Mouse (Mus musculus) gastrocnemius, postnatal 14 days (tissue): ENCODE measurements around the gene H2-Ke6. TPM values are rescaled to one million over a fixed set of nuclear protein-coding genes. Genes with fewer than 3 reads are reported as not detected.
A peak's percentile ranks its signal among the peaks of the same experiment; 100 is the strongest.

ENCODE experiments used
- DNase-seq: peaks from one replicate; pipeline ENCODE4 v3.0.0; 2021; ENCODE audit warnings: mixed read lengths
- intact Hi-C: fragments of 180-260 bp; cut with DNase I; formaldehyde crosslinking; loops from one replicate; pipeline ENCODE4 v1.15.1; 2025; ENCODE audit warnings: low total_unique reads
- long read RNA-seq, 2 experiments: library from polyadenylated mRNA; stranded (forward); transcript quantifications; one replicate each; pipeline ENCODE4 v2.0.0; 2021
- total RNA-seq, 2 experiments: library from RNA; stranded (reverse); gene quantifications; 2 replicates each; pipeline ENCODE4 v1.2.3; 2021

Gene H2-Ke6
- 10 to 100 TPM; 50.1 to 51.3 TPM for total RNA-seq
- long read RNA-seq, experiment 1, transcript H2-Ke6-201 (9 exons, 965 nt) = major isoform, 17 of 26 reads
- long read RNA-seq, experiment 1, partial matches to known transcripts = 2 of 26 reads
- long read RNA-seq, experiment 1, other reads (novel, unspliced or antisense) = 5 of 26 reads
- long read RNA-seq, experiment 2, transcript H2-Ke6-201 (9 exons, 965 nt) = major isoform, 23 of 36 reads
- long read RNA-seq, experiment 2, partial matches to known transcripts = 3 of 36 reads
- long read RNA-seq, experiment 2, other reads (novel, unspliced or antisense) = 7 of 36 reads

DNA sequence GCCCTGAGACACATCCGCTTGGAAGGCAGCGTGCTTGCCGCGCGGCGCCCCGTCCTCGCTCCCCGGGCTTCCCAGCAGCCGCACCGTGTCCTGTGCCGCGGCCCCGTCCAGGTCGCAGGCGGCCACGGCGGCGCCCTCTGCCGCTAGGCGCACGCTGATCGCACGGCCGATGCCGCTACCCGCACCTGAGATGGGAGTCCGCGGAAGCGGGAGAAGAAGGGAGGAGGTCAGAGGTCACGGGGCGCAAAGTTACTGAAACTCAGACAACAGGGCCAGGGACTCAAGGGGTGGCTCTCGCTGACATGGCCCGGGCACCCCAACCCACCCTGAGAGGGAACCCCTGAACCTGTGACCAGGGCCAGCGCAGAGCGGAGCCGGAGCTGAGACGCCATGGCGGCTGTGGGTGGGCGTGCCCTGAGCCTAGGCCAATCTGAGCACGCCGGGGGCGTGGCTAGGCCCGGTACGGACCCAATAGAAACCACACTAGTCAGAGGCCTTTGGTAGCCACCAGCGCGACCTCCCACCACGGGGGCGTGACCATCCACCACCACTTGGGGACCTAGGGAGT lies at the start of gene H2-Ke6:
Gene H2-Ke6 (minus strand): TSS at position 405 of the 568 bp plus-strand sequence.
- intact Hi-C loops = no loop called here
- peak; percentile 94 for DNase-seq

DNA sequence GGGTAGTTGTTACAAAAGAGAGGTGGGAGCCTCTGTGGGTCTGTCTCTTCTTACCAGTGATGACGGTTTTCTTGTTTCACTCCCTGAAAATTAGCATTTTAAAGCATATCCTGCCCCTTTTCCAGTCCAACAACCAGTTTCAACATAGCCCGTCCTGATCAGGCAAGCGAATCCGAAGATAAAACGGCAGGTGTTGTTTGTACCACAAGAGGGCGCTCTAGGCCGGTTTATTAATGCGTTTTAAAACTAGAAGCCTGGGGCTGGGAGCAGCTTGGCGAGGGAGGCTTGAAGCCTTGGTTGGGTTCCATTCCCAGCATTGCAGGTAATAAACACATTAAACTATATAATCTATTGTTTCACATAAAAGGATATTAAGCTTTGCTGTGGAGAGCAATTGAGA lies 49.7 kb upstream of the H2-Ke6 start:
- intact Hi-C loops = loop anchor here (5.0 to 10.0 kb wide), 3 partner anchors 40 to 167 kb away; partner anchors contain the start of gene Col11a2
- peak; percentile 65 for DNase-seq

DNA sequence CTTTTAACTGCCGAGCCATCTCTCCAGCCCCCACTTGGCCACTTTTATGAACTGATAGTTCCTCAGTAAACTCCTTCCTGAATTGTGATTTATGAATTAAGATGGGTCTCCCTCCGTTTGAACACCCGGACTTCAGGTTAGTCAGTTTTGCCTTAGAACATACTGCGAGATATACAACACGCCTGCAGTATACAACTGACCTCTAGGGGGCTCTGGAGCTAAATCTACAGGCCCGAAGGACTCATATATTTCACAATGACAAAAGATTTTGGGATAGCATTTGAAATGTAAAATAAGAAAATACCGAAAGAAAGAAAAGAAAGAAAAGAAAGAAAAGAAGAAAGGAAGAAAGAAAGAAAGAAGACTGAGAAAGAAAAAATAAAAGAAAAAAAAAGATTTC lies 47.4 kb upstream of the H2-Ke6 start:
- intact Hi-C loops = loop anchor here (5.0 to 10.0 kb wide), 3 partner anchors 38 to 170 kb away; partner anchors contain the start of gene Col11a2
- DNase-seq = peak; percentile 43

DNA sequence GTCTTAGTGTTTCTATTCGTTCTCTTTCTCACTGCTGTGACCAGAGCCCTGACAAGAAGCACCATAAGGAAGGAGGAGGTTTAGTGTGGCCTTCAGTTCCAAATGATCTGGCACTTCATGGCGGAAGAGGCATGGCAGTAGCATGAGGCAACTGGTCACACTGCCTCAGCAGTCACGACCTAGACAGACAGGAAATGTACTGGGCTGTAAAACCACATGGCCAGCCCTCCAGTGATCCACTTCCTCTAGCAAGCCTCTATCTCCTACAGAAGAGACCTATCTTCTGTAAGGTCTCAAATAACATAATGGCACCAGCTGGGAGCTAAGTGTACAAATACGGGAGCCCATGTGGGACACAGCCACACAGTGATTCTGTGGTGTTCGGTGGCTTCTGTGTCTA lies 44.2 kb upstream of the H2-Ke6 start:
- intact Hi-C loops = loop anchor here (10.0 kb wide), 1 partner anchor 173 kb away; no protein-coding TSS in a partner anchor
- DNase-seq = no peak

DNA sequence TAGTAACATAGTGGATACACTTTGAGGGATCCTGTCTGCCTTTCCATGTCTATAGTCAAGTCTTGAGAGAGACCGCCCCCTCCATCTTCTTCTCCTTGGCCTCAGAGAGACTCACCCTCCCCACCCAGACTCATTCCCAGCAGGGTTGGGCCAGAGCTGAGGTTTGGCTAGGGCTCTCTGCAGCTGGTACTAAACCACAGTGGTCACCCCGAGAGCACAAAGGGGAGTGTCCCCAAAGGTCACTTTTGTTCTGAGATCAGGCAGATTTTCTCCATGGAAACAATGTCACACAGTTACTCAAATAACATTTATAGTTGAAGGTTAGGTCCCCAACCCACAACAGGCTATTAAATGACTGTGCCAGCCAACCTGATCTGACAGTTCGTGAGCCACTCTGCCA lies 41.0 kb upstream of the H2-Ke6 start:
- no peak for DNase-seq
- intact Hi-C loops = no loop called here

DNA sequence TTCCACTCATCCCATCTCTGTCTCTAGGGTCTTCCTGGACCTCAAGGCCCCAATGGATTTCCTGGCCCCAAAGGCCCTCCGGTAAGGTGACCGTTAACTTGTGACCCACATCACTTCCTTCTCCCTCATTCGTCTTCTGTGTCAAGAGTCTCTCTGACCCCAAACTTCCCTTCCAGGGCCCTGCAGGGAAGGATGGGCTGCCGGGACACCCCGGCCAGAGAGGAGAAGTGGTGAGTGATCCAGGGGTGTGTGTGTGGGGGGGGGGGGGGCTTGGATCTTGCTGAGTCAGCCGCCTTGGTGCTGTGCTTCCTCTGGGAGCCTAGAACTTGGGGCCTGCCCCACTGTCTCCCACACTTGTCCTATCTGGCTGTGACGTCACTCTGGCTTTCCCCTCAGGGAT lies 29.4 kb upstream of the H2-Ke6 start:
- intact Hi-C loops = no loop called here
- no peak for DNase-seq

DNA sequence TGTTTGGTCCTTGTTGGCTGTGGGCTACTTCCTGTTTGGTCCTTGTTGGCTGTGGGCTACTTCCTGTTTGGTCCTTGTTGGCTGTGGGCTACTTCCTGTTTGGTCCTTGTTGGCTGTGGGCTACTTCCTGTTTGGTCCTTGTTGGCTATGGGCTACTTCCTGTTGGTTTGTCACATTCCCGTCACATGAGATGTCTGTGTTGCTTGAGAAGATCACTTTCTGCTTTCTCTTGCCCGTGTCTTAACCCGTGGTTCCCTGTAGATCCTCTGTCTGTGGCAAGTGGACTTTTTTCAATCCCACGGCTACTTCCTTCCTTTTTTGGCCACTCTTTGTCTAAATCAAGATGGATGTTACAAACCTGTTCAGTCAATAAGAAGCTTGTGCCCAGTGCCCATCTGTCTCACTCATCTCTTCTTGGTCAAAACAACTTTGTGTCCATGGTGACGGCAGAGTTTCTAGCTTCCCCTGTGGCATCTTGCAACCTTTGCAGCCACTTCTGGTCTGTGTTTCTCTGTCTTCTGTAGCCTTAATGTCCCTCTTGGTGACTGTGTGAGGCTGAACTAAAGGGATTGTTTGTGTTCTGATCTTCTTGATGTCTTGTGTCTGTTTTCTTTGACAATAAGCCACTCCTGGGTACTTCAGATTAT lies 19.7 kb upstream of the H2-Ke6 start:
- DNase-seq = no peak

DNA sequence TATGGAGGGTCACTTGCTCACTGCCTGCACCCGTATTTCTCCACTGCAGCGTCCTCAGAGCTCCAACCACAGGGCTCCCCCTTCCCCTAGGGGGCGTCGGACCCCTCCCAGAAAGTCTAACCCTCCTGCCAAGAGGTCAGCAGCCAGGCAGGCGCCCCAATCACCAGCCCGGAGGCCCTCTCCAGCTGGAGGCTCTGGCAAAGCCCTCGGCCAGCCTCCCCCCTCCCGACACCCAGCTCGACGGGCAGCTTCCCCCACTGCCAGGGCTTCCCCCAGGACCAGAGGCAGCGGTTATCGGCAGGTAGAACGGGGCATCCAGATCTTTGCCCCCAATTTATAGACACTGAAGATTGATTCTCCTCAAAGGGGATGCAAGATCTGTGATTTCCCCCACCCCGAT lies 18.1 kb upstream of the H2-Ke6 start:
- intact Hi-C loops = no loop called here
- DNase-seq = no peak

More for the DNA sequence above, 19.7 kb upstream of the H2-Ke6 start:
- intact Hi-C loops = no loop called here

DNA sequence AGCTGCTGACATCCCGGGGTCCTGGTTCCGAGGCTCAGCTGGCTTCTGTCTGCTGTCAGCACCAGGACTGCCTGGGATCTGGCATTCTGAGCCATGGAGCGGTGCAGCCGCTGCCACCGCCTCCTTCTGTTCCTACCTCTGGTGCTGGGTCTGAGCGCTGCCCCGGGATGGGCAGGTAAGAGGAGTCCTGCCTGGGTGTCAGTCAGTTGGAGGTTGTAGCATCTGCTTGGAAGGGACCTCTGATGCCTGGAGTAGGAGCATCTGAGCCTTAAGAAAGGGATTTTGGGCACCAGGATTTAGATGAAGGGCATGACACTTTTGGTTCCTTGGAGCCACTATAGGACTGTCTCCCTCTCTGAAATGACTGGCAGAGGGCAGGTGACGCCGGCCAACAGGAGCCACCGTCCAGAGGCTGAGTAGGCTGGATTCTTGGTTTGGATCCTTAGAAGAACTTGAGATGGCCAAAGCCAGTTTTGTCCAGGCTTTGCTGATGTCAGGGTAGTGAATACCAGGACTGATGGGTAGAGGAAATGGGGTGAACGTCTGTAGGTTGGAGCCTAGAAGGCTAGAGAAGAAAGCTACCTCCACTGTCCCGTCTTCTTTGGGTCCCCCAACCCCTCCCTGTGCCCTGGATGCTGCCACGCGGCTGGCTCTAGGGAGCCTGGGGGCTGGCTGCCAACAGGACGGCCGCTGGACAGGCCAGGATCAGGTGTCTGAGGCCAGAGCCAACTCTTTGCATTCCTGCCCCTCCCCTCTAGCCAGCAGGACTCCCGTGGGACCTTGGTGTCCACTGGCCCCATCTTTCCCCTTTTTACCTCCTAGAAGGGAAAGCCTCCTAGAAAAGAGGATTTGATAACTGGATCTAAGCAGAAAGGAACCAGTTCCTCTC lies 11.9 kb upstream of the H2-Ke6 start:
- peak; percentile 84 for DNase-seq
- intact Hi-C loops = loop anchor here (5.0 kb wide), 1 partner anchor 37 kb away; no protein-coding TSS in a partner anchor

DNA sequence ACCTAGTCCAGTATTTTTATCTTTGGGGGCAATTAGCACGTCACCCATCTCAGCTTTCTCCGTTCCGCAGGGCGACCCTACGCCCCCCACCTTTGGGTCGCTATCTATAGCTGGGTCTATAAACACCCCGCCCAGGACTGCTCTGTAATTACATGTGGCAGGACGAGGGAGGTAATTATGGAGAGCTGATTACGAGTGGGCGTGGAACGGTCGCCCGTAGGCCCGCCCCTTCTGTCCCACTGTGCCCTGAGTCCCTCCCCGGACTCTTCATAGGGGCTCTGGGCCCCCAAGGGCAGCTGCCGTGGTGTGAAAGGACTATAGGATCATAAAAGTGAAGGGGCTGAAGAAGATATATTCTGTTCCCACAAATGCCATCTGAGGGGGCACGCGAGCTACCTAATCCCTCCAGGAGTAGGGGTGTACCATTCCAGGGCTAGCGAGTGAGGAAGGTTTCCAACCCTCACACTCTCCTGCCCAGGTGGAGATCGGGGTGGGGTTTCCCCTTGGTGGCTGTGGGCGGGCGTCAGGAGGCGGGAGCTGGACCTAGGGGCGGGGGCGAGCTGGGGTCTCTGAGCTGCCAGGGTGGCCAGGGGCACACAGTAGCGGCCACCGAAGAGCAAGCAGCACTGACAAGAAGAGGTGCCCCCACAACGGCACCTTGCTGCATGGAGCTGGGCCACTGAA lies 11.2 kb upstream of the H2-Ke6 start, which contains the start of gene Col11a2:
Gene Col11a2 (plus strand): TSS at position 560 of the 684 bp plus-strand sequence.
- no peak for DNase-seq
- intact Hi-C loops = loop anchor here (5.0 kb wide), 1 partner anchor 38 kb away; no protein-coding TSS in a partner anchor

DNA sequence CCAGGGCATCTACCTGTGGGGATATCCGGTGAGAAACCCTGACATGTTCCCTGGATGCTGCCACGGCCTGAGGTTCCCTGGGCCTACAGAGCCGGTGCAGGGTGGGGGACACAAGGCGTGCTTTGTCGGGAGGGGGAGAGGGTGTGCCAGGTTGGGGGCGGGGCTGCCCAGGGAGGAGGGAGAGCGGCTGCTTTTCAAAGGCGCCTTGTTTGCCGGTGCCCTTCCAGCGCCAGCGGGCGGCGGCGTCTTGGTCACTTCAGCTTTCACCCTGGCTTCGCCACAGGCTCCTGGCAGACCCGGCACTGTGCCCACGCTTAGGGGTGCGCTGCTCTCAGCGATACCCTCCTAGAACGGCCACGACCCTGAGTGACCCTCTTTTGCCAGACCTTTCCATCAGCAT lies 10.6 kb upstream of the H2-Ke6 start:
- intact Hi-C loops = loop anchor here (5.0 kb wide), 1 partner anchor 39 kb away; no protein-coding TSS in a partner anchor

DNA sequence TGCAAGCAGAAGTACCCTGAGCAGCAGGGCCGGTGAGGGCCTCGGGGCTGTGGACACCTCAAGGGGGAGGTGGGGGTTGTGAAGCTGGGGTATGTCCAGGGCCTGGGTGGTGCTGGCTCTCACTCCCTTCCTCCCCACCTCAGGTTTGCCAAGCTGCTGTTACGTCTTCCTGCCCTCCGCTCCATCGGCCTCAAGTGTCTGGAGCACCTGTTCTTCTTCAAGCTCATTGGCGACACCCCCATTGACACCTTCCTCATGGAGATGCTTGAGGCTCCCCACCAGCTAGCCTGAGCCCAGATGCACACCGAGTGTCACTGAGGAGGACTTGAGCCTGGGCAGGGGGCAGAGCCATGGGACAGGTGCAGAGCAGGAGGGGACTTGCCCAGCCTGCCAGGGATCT lies 9.4 kb upstream of the H2-Ke6 start:
- no peak for DNase-seq
- intact Hi-C loops = loop anchor here (5.0 kb wide), 1 partner anchor 40 kb away; no protein-coding TSS in a partner anchor

More for the DNA sequence above, 10.6 kb upstream of the H2-Ke6 start:
- DNase-seq = peak; percentile 39

DNA sequence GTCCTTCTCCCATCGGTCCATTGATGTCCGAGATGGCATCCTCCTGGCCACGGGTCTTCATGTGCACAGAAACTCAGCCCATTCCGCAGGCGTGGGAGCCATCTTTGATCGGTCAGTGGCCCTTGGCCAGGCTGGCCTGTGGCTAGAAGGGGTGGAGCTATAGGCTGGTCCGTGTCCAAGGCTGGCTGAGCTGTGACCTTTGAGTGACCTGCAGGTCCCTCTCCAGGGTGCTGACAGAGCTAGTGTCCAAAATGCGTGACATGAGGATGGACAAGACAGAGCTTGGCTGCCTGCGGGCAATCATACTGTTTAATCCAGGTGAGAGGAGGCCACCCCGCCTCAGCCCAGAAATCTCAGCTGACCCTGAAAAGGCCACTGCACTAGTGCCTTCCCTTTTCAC lies 8.8 kb upstream of the H2-Ke6 start:
- DNase-seq = no peak
- intact Hi-C loops = loop anchor here (5.0 kb wide), 1 partner anchor 41 kb away; no protein-coding TSS in a partner anchor

DNA sequence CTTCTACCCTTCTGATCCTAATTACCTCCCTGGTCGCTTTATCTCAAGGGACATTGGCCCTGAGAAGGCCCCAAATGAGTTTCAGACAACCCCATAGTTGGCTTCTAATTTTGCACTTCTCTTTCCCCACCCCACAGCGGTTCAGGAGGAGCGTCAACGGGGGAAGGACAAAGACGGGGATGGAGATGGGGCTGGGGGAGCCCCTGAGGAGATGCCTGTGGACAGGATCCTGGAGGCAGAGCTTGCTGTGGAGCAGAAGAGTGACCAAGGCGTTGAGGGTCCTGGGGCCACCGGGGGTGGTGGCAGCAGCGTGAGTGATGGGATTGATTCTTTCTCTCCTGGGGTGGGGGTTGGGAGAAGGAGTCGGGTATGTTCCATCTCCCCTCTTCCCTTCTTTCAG lies 7.7 kb upstream of the H2-Ke6 start:
- intact Hi-C loops = loop anchor here (5.0 kb wide), 1 partner anchor 42 kb away; no protein-coding TSS in a partner anchor
- no peak for DNase-seq

DNA sequence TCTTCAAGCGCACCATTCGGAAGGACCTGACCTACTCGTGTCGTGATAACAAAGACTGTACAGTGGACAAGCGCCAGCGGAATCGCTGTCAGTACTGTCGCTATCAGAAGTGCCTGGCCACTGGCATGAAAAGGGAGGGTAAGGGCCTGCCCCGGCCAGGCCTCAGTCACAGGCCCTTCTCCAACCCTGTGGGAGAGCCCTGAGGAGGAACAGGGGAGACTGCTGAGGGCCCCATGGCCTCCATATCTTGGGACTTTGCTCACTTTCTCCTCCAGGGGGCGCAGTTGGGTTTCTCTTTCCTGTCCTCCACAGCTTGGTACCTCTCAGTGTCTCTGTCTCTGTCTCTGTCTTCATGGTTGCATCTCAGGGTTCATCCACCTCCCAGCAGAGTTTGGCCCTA lies 6.2 kb upstream of the H2-Ke6 start:
- intact Hi-C loops = no loop called here
- DNase-seq = peak; percentile 67

DNA sequence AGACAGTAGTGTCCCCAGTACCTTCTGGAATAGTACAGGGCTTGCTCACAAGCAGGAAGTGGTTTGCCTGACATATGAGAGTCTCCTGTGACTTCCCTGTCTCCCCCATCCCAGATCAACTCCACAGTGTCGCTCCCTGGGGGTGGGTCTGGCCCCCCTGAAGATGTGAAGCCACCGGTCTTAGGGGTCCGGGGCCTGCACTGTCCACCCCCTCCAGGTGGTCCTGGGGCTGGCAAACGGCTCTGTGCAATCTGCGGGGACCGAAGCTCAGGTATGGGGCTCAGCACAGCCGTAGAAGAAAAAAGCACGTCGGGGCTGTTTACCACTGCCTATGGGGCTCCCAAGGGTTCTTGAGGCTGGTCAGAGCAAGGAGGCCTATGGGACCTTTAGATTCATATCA lies 5.6 kb upstream of the H2-Ke6 start:
- intact Hi-C loops = no loop called here
- DNase-seq = no peak

DNA sequence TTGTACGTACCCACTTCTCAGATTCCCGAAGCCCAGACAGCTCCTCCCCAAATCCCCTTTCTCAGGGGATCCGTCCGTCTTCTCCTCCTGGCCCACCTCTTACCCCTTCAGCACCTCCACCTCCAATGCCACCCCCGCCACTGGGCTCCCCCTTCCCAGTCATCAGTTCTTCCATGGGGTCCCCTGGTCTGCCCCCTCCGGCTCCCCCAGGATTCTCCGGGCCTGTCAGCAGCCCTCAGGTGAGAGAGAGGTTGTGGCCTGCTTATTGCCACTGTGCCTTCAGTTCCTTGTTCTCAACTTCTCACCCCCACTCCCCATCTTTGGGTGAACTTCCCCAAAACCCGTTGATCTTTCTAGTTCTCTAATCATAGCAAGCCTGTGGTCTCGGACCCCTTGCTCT lies 4.9 kb upstream of the H2-Ke6 start:
- DNase-seq = no peak
- intact Hi-C loops = no loop called here

DNA sequence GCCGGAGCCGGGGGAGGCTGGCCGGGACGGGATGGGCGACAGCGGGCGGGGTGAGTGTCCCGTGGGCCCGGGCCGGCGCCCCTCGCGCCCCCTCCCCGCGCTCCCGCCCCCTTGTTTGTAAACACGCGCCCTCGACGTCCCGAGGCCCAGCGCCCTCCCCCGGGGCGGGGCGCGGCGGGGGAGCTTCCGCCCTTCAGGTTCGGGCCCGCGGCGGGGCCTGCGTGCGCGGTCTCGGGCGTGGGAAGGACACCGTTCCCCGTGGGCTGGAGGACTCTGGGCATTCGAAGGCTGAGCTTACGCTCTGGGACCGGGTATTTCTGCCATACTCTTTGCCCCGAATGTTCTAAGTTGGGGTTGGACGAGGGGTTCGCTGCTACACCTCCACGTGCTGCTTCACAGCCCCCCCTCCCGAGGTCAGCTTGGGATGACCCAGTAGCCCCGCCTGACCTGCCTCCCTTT lies 4.3 kb upstream of the H2-Ke6 start:
- DNase-seq = no peak
- intact Hi-C loops = no loop called here
